Mouse (Mus musculus): ENCODE measurements around the gene Lsmem1.

DNA sequence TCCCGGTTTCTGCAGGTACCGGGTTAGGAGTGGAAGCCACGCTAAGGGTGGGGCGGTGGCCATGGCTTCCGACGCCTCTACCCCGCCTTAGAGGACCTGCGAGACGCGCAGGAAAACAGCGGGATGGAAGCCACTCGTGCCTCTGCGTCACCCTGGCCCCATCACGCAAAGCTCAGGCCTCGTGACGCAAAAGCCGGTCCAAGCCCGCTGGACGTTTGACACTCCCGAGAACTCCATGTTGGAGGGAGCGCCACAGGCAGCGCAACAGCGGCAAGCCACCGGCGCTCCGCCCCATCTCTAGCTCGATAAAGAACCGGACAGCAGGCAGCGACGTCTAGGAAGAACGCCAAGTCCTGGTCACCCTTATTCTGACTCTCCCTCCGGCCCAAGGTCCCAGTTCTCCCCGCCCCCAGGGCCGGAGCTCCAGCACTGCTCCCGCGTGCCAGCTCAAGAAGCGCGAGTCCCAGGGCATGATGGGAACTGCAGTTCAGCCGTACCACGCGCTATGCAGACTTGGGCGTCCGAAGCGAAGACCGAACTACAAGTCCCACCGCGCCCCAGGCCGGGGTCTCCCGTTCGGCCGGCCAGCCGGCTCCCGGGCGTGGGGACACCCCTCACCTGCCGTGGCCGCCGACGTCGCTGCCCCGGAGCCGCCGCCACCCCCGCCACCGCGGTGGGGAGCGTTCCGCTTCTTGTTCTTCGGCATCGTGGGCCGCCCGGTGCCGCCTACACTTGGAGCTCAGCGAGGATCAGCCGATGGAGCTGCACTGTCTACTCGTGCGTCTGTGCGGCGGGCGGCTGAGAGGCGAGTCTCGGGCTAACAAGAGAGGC, 23.2 kb upstream of the Lsmem1 start:
- peak; percentile 27; the same call in 1 of the 2 replicates for TF ChIP-seq POLR2A (IDR thresholded peaks at IDR 0.05; ENCODE audit: borderline replicate concordance, control insufficient read depth, low read depth, low read length)
- TF ChIP-seq CTCF (IDR thresholded peaks at IDR 0.05; ENCODE audit: control insufficient read depth, insufficient read depth, low read length), result no peak
